Mouse (Mus musculus): ENCODE measurements around the gene AI837181.

DNA sequence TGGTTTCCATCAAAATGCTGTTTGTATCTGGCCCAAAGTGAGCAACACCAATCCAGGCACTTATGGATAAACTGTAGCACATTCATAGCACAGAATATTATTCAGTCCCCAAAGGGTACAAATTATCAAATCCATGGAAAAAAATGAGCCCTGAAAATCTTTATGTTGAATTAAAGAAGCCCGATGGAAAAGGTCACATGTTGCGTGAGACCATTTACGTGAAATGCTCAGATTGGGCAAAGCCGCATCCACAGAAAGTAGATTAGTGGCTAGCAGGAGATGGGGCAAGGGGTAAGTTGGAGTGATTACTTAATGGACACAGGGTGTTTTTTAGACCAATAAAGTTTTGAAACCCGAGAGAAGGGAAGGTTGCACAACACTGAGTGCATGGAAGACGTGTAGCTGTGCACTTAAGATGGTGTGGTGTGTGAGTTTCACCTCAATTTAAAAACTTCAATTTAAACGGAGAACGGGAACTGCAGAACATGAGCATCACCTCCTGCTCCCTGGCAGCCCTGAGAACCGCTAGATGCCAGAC, 19.5 kb downstream of the AI837181 start:
- TF ChIP-seq CTCF (IDR thresholded peaks at IDR 0.05; ENCODE audit: extremely low read depth, insufficient read depth, insufficient read length, insufficient replicate concordance) (no peak), POLR2A (IDR thresholded peaks at IDR 0.05; ENCODE audit: low read depth, low read length) (no peak)
